Mouse (Mus musculus): Measurements from ENCODE around the gene Fam53b. TPM values are rescaled to one million over a fixed set of nuclear protein-coding genes. Genes with fewer than 3 reads are reported as not detected.

Gene Fam53b
- polyA plus RNA-seq, 1 experiment from 2014 or later: 14.7 TPM

DNA sequence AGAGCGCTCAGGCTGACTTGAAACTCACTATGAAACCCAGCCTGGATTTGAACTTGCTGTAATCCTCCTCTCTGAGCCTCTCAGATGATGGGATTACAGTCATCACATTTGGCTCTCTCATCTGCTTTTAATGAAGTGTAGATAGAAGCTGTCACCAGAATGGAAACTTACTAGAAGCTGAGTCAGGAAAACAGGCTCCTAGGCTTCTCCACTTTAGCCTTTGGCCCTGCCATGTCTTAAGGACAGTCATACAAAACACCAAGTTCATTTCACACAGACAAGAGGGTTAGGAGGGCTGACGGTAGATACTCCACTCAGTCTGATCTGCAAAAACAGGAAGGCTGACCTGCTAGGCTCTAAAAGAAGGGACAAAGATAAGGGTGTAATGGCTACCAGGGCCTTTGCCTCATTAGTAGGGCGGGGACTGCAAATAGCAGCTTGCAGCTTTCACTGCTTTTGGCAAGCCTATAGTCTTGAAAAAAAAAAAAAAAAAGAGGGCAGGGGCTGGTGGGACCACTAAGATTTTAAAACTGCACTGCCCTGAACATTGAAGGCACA is 48.0 kb downstream of the Fam53b start:
- H3K4me1 ChIP-seq (ENCODE audit: control insufficient read depth, insufficient read depth, low read depth, low read length): peaks cover 3% of the 10 kb centered on the region
- 88% methylated on average over 3 of the region's 3 CpGs for WGBS
- H3K9ac ChIP-seq (ENCODE audit: low read depth, low read length): no peak overlapping the region
- no peaks in the 10 kb centered on the region for H3K27me3 ChIP-seq (replicated peaks; ENCODE audit: control insufficient read depth, insufficient read depth, low read length)
- no peak overlapping the region for H3K4me2 ChIP-seq (ENCODE audit: low read length)
- no peak for ATAC-seq
- no peak overlapping the region for H3K27ac ChIP-seq (ENCODE audit: low read depth, low read length)
- no peaks in the 10 kb centered on the region for H3K36me3 ChIP-seq (ENCODE audit: control insufficient read depth, insufficient read depth, low read length)
- no peaks in the 10 kb centered on the region for H3K9me3 ChIP-seq (ENCODE audit: control insufficient read depth, low read length)
- H3K4me3 ChIP-seq (ENCODE audit: low read length): no peak overlapping the region

- WGBS: 85% methylated on average over 4 of the region's 4 CpGs
- H3K27ac ChIP-seq (ENCODE audit: low read depth, low read length): no peak overlapping the region
- no peaks in the 10 kb centered on the region for H3K9me3 ChIP-seq (ENCODE audit: control insufficient read depth, low read length)
- ATAC-seq: no peak
- H3K4me3 ChIP-seq (ENCODE audit: low read length): no peak overlapping the region
- H3K4me1 ChIP-seq (ENCODE audit: control insufficient read depth, insufficient read depth, low read depth, low read length): peaks cover 3% of the 10 kb centered on the region
- H3K4me2 ChIP-seq (ENCODE audit: low read length): no peak overlapping the region
- H3K27me3 ChIP-seq (replicated peaks; ENCODE audit: control insufficient read depth, insufficient read depth, low read length): no peaks in the 10 kb centered on the region
- no peak overlapping the region for H3K9ac ChIP-seq (ENCODE audit: low read depth, low read length)
- no peaks in the 10 kb centered on the region for H3K36me3 ChIP-seq (ENCODE audit: control insufficient read depth, insufficient read depth, low read length)
Observed at GRCm38 (mm10) chr7:132764896-132765491, 48.7 kb downstream of the Fam53b start.

GRCm38 (mm10) chr7:132764314-132764713 is 49.4 kb downstream of the Fam53b start:
- H3K4me1 ChIP-seq (ENCODE audit: control insufficient read depth, insufficient read depth, low read depth, low read length): peaks cover 3% of the 10 kb centered on the region
- H3K9me3 ChIP-seq (ENCODE audit: control insufficient read depth, low read length): no peaks in the 10 kb centered on the region
- no peaks in the 10 kb centered on the region for H3K27me3 ChIP-seq (replicated peaks; ENCODE audit: control insufficient read depth, insufficient read depth, low read length)
- no peak overlapping the region for H3K4me2 ChIP-seq (ENCODE audit: low read length)
- no peak overlapping the region for H3K4me3 ChIP-seq (ENCODE audit: low read length)
- no peak overlapping the region for H3K9ac ChIP-seq (ENCODE audit: low read depth, low read length)
- WGBS: 96% methylated on average over 4 of the region's 4 CpGs
- no peak overlapping the region for H3K27ac ChIP-seq (ENCODE audit: low read depth, low read length)
- H3K36me3 ChIP-seq (ENCODE audit: control insufficient read depth, insufficient read depth, low read length): no peaks in the 10 kb centered on the region
- no peak for ATAC-seq

GRCm38 (mm10) chr7:132763911-132764310 is 49.8 kb downstream of the Fam53b start:
- no peak for ATAC-seq
- 94% methylated on average over 5 of the region's 5 CpGs for WGBS
- no peak overlapping the region for H3K4me2 ChIP-seq (ENCODE audit: low read length)
- no peaks in the 10 kb centered on the region for H3K9me3 ChIP-seq (ENCODE audit: control insufficient read depth, low read length)
- no peaks in the 10 kb centered on the region for H3K27me3 ChIP-seq (replicated peaks; ENCODE audit: control insufficient read depth, insufficient read depth, low read length)
- no peak overlapping the region for H3K27ac ChIP-seq (ENCODE audit: low read depth, low read length)
- H3K4me3 ChIP-seq (ENCODE audit: low read length): no peak overlapping the region
- no peaks in the 10 kb centered on the region for H3K36me3 ChIP-seq (ENCODE audit: control insufficient read depth, insufficient read depth, low read length)
- peaks cover 3% of the 10 kb centered on the region for H3K4me1 ChIP-seq (ENCODE audit: control insufficient read depth, insufficient read depth, low read depth, low read length)
- H3K9ac ChIP-seq (ENCODE audit: low read depth, low read length): no peak overlapping the region

DNA sequence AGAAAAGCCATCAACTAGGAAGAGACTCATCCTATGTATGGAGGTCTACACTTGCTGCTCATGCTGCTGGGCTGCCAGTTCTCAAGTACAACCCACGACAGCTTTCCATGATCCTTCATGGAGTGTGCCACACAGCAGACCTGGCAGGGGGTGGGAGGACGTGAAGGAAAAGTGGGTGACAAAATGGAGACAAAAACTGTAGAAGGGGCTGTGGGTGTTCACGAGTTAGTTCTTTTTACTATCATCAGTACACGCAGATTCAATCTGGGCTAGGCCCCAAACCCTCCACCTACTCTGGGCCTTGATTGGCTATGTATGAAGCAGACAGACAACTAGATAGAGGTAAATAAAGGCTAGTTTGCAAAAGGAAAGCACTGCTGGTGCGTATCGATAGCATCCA is 50.3 kb downstream of the Fam53b start:
- Histone ChIP-seq H3K9ac (ENCODE audit: low read depth, low read length) (no peak overlapping the region), H3K36me3 (ENCODE audit: control insufficient read depth, insufficient read depth, low read length) (no peaks in the 10 kb centered on the region), H3K9me3 (ENCODE audit: control insufficient read depth, low read length) (no peaks in the 10 kb centered on the region), H3K4me1 (ENCODE audit: control insufficient read depth, insufficient read depth, low read depth, low read length) (peaks cover 3% of the 10 kb centered on the region), H3K4me2 (ENCODE audit: low read length) (no peak overlapping the region), H3K27me3 (replicated peaks; ENCODE audit: control insufficient read depth, insufficient read depth, low read length) (no peaks in the 10 kb centered on the region), H3K4me3 (ENCODE audit: low read length) (no peak overlapping the region), H3K27ac (ENCODE audit: low read depth, low read length) (no peak overlapping the region)
- WGBS: 97% methylated on average over 6 of the region's 6 CpGs
- ATAC-seq: no peak

GRCm38 (mm10) chr7:132761409-132761808 is 52.3 kb downstream of the Fam53b start:
- H3K9me3 ChIP-seq (ENCODE audit: control insufficient read depth, low read length): no peaks in the 10 kb centered on the region
- ATAC-seq: no peak
- no peaks in the 10 kb centered on the region; the same call in none of the 2 replicates for H3K4me1 ChIP-seq (ENCODE audit: control insufficient read depth, insufficient read depth, low read depth, low read length)
- H3K36me3 ChIP-seq (ENCODE audit: control insufficient read depth, insufficient read depth, low read length): no peaks in the 10 kb centered on the region
- no peak overlapping the region for H3K4me3 ChIP-seq (ENCODE audit: low read length)
- no peak overlapping the region for H3K4me2 ChIP-seq (ENCODE audit: low read length)
- no peak overlapping the region for H3K9ac ChIP-seq (ENCODE audit: low read depth, low read length)
- H3K27ac ChIP-seq (ENCODE audit: low read depth, low read length): no peak overlapping the region
- H3K27me3 ChIP-seq (replicated peaks; ENCODE audit: control insufficient read depth, insufficient read depth, low read length): no peaks in the 10 kb centered on the region
- WGBS: 93% methylated on average over 2 of the region's 2 CpGs

- no peaks in the 10 kb centered on the region for H3K9me3 ChIP-seq (ENCODE audit: control insufficient read depth, low read length)
- no peak for ATAC-seq
- H3K36me3 ChIP-seq (ENCODE audit: control insufficient read depth, insufficient read depth, low read length): no peaks in the 10 kb centered on the region
- no peaks in the 10 kb centered on the region for H3K27me3 ChIP-seq (replicated peaks; ENCODE audit: control insufficient read depth, insufficient read depth, low read length)
- H3K27ac ChIP-seq (ENCODE audit: low read depth, low read length): peak overlapping the region; percentile 72
- no peaks in the 10 kb centered on the region for H3K4me1 ChIP-seq (ENCODE audit: control insufficient read depth, insufficient read depth, low read depth, low read length)
- WGBS: 96% methylated on average over 6 of the region's 6 CpGs
- H3K4me3 ChIP-seq (ENCODE audit: low read length): no peak overlapping the region
- no peak overlapping the region for H3K9ac ChIP-seq (ENCODE audit: low read depth, low read length)
- no peak overlapping the region for H3K4me2 ChIP-seq (ENCODE audit: low read length)
Observed at GRCm38 (mm10) chr7:132760589-132761180, 53.0 kb downstream of the Fam53b start.

- peak; percentile 63; the same call in 1 of the 2 replicates for ATAC-seq
- Histone ChIP-seq H3K27ac (ENCODE audit: low read depth, low read length) (peak overlapping the region; percentile 72), H3K9ac (ENCODE audit: low read depth, low read length) (no peak overlapping the region), H3K4me2 (ENCODE audit: low read length) (no peak overlapping the region), H3K4me3 (ENCODE audit: low read length) (no peak overlapping the region), H3K9me3 (ENCODE audit: control insufficient read depth, low read length) (no peaks in the 10 kb centered on the region), H3K36me3 (ENCODE audit: control insufficient read depth, insufficient read depth, low read length) (no peaks in the 10 kb centered on the region), H3K27me3 (replicated peaks; ENCODE audit: control insufficient read depth, insufficient read depth, low read length) (no peaks in the 10 kb centered on the region), H3K4me1 (ENCODE audit: control insufficient read depth, insufficient read depth, low read depth, low read length) (peaks cover 3% of the 10 kb centered on the region)
- 54% methylated on average over 6 of the region's 6 CpGs for WGBS
Observed at GRCm38 (mm10) chr7:132759926-132760325, 53.8 kb downstream of the Fam53b start.

DNA sequence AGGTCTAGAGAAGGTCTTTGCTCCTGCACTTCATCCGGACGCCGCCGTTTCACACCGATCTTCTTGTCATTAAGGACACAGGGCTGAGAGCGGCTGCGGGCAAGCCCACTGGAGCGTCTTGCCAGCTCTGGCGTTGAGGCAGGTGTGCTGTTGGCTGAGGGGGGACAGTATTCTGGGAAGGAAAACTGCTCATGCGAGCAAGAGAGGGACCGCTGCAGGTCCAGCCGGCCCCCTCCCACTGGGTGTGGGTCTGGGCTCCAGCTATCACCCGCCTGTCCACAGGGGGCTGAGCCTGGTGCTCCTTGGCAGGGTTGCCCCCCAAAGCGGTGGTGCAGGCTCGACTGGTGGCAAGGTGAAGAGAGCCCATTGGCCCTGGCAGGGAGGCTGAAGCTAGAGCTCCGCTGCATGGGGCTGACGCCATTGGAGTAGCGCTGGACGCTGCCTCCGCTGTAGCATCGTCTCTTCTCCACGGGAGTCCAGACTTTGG is 54.2 kb downstream of the Fam53b start:
- Histone ChIP-seq H3K4me3 (ENCODE audit: low read length) (no peak overlapping the region), H3K36me3 (ENCODE audit: control insufficient read depth, insufficient read depth, low read length) (no peaks in the 10 kb centered on the region), H3K27ac (ENCODE audit: low read depth, low read length) (peak overlapping the region; percentile 27; the same call in 1 of the 2 replicates), H3K27me3 (replicated peaks; ENCODE audit: control insufficient read depth, insufficient read depth, low read length) (no peaks in the 10 kb centered on the region), H3K9ac (ENCODE audit: low read depth, low read length) (no peak overlapping the region), H3K4me1 (ENCODE audit: control insufficient read depth, insufficient read depth, low read depth, low read length) (peaks cover 8% of the 10 kb centered on the region), H3K9me3 (ENCODE audit: control insufficient read depth, low read length) (no peaks in the 10 kb centered on the region), H3K4me2 (ENCODE audit: low read length) (no peak overlapping the region)
- WGBS: 79% methylated on average over 22 of the region's 22 CpGs
- ATAC-seq: 0 out of 2 replicates have a peak, but pooled peaks have one; percentile 32

All from hindbrain, embryonic 16.5 days (tissue).